In the genomic region with DNA sequence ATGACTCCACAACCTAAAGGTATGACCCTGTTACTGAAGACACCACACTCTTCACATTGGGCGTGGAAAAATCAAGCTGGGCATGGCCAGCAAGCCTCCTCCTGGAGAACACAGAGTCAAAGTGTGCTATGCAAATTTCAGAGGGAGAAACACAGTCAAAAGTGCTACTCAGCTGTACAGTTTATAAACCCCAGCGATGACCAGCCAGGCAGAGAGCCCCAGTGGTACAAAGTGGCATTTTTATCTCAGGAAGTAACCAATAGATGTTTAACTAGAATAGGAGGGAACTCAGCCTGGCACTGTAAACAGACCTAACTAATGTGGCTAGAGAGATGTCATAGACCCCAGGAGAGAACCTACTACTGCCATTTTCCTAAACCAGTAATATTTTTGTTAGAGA, we compare ENCODE assay signal across 19 mouse cellular contexts.
DNase-seq lines count a peak whose midpoint lies in the region; ATAC-seq and TF ChIP-seq lines count a peak whose summit lies in the region.
"Had no signal": no experiment of that assay in that cellular context is flagged by ENCODE, and none has a peak within 500 bp of the region (broad histone marks: within the 10 kb centered on the region; RNA-seq: fewer than 3 reads in every experiment).

No protein-coding gene starts in this region.

- peak; percentile 15; the same call in 1 of the 2 replicates for TF ChIP-seq CTCF in kidney, postnatal 0 days (IDR thresholded peaks at IDR 0.05; ENCODE audit: low read depth)
- no peak for TF ChIP-seq CTCF in spleen, adult 2 months (IDR thresholded peaks at IDR 0.05; ENCODE audit: extremely low read depth, insufficient read depth, insufficient read length, insufficient replicate concordance)

- H3K36me3 ChIP-seq in kidney, postnatal 0 days (ENCODE audit: insufficient read depth, low read length) = no peaks in the 10 kb centered on the region
- H3K36me3 ChIP-seq in spleen, adult 2 months (ENCODE audit: control insufficient read depth, insufficient read depth, low read length) = no peaks in the 10 kb centered on the region
- H3K36me3 ChIP-seq: embryonic facial prominence, embryonic 15.5 days; forebrain, embryonic 10.5 days; heart, embryonic 13.5 days; hindbrain, embryonic 15.5 days had no signal

- DNase-seq in kidney, postnatal 0 days (ENCODE audit: low spot score) = no peak
- DNase-seq in kidney, adult 8-10 months = no peak
- DNase-seq in spleen, adult 2 months (ENCODE audit: low read depth in 1 of 2, low spot score in 2 of 2) = peak; percentile 19 to 22
- DNase-seq in spleen, adult 12 weeks (ENCODE audit: low spot score) = no peak
- no peak for DNase-seq in adrenal gland, adult (ENCODE audit: inconsistent age in 2 of 2, low spot score in 1 of 2)
- DNase-seq: adrenal gland, adult 8-10 months; adrenal gland, postnatal 36 days; cerebellum, adult 2 months; cerebellum, postnatal 10 days; gastrocnemius, adult 2 months; gastrocnemius, postnatal 25 days; heart, postnatal 36 days had no signal

- H3K27ac ChIP-seq in kidney, postnatal 0 days = no peak overlapping the region
- H3K27ac ChIP-seq in spleen, adult 2 months (ENCODE audit: insufficient read depth, low read length) = no peak overlapping the region
- H3K27ac ChIP-seq: embryonic facial prominence, embryonic 15.5 days; forebrain, embryonic 10.5 days; gastrocnemius, adult 2 months; heart, embryonic 13.5 days; hindbrain, embryonic 15.5 days had no signal

- H3K27me3 ChIP-seq in kidney, postnatal 0 days (ENCODE audit: insufficient read depth, low read length) = no peaks in the 10 kb centered on the region
- H3K27me3 ChIP-seq in spleen, adult 2 months (ENCODE audit: control insufficient read depth, insufficient read depth, low read length) = no peaks in the 10 kb centered on the region
- H3K27me3 ChIP-seq: embryonic facial prominence, embryonic 15.5 days; heart, embryonic 13.5 days; hindbrain, embryonic 15.5 days had no signal

- WGBS in kidney, postnatal 0 days = 43% methylated on average over 2 of the region's 2 CpGs
- 35% methylated on average over 2 of the region's 2 CpGs for WGBS in spleen, adult 2 months

- no peaks in the 10 kb centered on the region for H3K4me1 ChIP-seq in kidney, postnatal 0 days (replicated peaks; ENCODE audit: insufficient read depth, low read length)
- peaks cover 8% of the 10 kb centered on the region; the same call in 1 of the 2 replicates for H3K4me1 ChIP-seq in spleen, adult 2 months (ENCODE audit: control insufficient read depth, insufficient read depth, insufficient read length)
- H3K4me1 ChIP-seq: embryonic facial prominence, embryonic 15.5 days had no signal

- ATAC-seq in kidney, postnatal 0 days (replicated peaks; ENCODE audit: low FRiP score, low read depth) = 0 out of 2 replicates have a peak, but pooled peaks have one; percentile 21
- ATAC-seq in neutrophil, adult 5-6 weeks (ENCODE audit: extremely low read depth, insufficient number of reproducible peaks, low FRiP score, poor library complexity, severe bottlenecking) = peak; percentile 76
- ATAC-seq: forebrain, embryonic 14.5 days had no signal

- no peak overlapping the region for H3K9ac ChIP-seq in kidney, postnatal 0 days (ENCODE audit: low read depth, low read length)
- H3K9ac ChIP-seq: embryonic facial prominence, embryonic 15.5 days; heart, embryonic 13.5 days; hindbrain, embryonic 15.5 days had no signal

- no peaks in the 10 kb centered on the region for H3K9me3 ChIP-seq in kidney, postnatal 0 days (replicated peaks; ENCODE audit: low read length)
- H3K9me3 ChIP-seq: embryonic facial prominence, embryonic 15.5 days; forebrain, embryonic 10.5 days; heart, embryonic 13.5 days; hindbrain, embryonic 15.5 days had no signal

- no peak overlapping the region for H3K4me3 ChIP-seq in kidney, postnatal 0 days (replicated peaks; ENCODE audit: low read depth, low read length)
- H3K4me3 ChIP-seq in spleen, adult 2 months (ENCODE audit: extremely low read depth, insufficient read depth, insufficient read length) = no peak overlapping the region
- H3K4me3 ChIP-seq: embryonic facial prominence, embryonic 15.5 days; erythroblast, embryonic 14.5 days; forebrain, embryonic 10.5 days; gastrocnemius, adult 2 months; heart, embryonic 13.5 days; hindbrain, embryonic 15.5 days had no signal

- no peak overlapping the region for H3K4me2 ChIP-seq in kidney, postnatal 0 days (ENCODE audit: low read length)
- H3K4me2 ChIP-seq: embryonic facial prominence, embryonic 15.5 days; heart, embryonic 13.5 days; hindbrain, embryonic 15.5 days had no signal

- no peak for TF ChIP-seq POLR2A in spleen, adult 2 months (IDR thresholded peaks at IDR 0.05; ENCODE audit: low read depth, low read length)

Comparison
In these comparisons a context has a peak if more than half of its experiments do, and no peak if none do; other contexts are left out.
1. DNase-seq: peak in spleen, adult 2 months (2 of 2); none in kidney, postnatal 0 days (single experiment), kidney, adult 8-10 months (0 of 2), spleen, adult 12 weeks (single experiment) and adrenal gland, adult (0 of 2).